Mouse (Mus musculus) adrenal gland, postnatal 36 days (tissue): ENCODE measurements around the gene Fkbp15. TPM values are rescaled to one million over a fixed set of nuclear protein-coding genes. Genes with fewer than 3 reads are reported as not detected.

Experiments
- DNase-seq, 2 experiments: peaks; one replicate each; pipeline ENCODE4 v3.0.0; 2021; ENCODE audit warnings: mixed read lengths in 1 of 2
- long read RNA-seq, 2 experiments: library from polyadenylated mRNA; stranded (forward); transcript quantifications; one replicate each; pipeline ENCODE4 v2.0.0; 2021; ENCODE audit warnings: borderline sequencing depth in 2 of 2
- total RNA-seq, 2 experiments: library from RNA; stranded (reverse); gene quantifications; 2 replicates each; pipeline ENCODE4 v1.2.3; 2021

The Fkbp15 gene
- total RNA-seq, result 10 to 100 TPM; 31.8 to 36.3 TPM
- long read RNA-seq, experiment 1, full-length matches to known transcripts, result 4 of 17 reads
- long read RNA-seq, experiment 1, partial matches to known transcripts, result 11 of 17 reads
- long read RNA-seq, experiment 1, other reads (novel, unspliced or antisense), result 2 of 17 reads
- long read RNA-seq, experiment 2, full-length matches to known transcripts, result 1 of 3 reads
- long read RNA-seq, experiment 2, partial matches to known transcripts, result 2 of 3 reads
- long read RNA-seq, experiment 2, other reads (novel, unspliced or antisense), result 0 of 3 reads

DNA sequence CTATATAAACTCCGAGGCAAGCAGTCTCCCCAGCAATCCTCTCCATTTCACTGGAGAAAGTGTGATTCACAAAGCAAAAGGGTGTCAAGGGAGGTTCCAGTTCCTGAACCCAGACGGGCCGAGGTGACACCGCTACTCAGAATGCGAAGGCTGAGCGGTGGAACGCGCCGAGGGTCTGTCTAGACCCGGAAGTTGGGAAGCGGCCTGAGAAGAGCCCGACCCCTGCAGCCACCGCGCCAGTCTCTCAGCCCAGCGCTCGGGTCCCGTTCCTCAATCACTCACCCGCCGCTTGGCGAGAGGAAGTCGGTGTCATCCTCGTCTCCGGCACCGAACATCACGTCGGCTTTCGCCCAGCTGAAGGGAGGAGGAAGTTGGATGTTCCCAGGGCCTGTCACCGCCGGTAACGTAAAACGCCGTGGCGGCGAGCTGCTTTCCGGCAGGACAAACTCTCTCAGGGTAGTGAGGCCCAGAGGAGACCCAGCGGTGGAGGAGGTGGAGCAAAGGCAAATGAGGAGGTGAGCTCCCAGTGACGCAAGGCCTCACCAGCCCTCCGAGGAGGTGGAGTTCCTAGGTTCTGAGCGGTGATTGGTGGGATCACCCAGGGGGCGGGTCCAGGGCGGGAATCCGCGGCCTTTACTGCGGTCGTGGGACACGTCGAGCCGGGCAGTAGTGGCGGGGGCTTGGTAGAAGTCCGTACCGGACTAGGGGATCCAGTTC, at the start of gene Fkbp15, which contains the start of gene Slc31a1:
Fkbp15 (minus strand) TSS at position 461 of the 717 bp plus-strand sequence.
Slc31a1 (plus strand) TSS at position 640 of the 717 bp plus-strand sequence.
- DNase-seq, result peak; percentile 96

DNA sequence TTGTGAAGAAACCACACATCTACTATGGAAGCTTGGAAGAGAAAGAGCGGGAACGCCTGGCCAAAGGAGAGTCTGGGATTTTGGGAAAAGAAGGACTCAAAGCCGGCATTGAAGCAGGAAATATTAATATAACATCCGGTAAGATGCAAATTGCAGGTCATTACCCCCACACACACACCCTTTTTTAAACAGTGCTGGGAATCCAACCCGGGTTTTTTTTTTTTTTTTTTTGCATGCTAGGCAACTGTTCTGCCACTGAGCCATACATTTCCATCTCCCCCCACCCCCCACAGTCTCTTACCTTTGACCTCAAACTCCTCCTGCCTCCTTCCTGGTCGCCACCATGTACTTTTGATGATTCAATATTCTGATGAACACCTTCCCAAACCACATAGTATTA, 49.3 kb upstream of the Fkbp15 start:
- DNase-seq, result no peak

DNA sequence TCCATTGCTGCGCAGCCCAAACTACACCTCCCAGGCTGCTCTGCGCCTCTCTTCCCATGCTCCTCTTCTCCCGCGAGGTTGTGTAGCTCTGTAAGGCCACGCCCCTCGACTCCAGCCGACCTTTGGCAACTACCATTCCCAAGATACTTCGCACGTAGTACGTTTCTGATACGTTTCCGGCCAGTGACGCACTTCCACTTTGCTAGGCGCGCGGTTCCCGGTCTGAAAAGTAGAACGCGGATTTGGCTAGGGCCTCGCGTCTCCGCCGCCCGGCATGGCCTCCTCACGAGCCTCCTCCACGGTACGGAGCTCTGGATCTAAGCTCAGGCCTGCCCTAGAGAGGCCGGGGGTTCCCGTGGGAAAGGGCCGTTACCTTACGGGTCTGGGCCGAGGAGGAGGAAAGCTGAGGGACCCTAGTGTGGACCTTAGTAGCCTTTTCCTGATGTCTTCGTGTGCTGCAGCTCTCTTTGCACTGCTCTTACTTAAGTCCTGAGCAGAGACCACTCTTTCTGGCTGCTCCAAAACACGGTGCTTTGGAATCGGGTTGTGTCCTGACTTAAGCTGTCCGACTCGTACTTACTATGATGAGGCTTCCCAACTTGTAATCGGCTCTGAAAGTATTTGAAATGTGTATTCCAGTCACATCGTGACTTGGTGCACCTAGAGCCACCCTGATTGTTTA, 48.4 kb upstream of the Fkbp15 start, which contains the start of the genes Cdc26 and Prpf4:
Cdc26 (minus strand) TSS at position 42 of the 682 bp plus-strand sequence.
Prpf4 (plus strand) TSS at position 197 of the 682 bp plus-strand sequence.
- DNase-seq, result peak; percentile 96 to 97

DNA sequence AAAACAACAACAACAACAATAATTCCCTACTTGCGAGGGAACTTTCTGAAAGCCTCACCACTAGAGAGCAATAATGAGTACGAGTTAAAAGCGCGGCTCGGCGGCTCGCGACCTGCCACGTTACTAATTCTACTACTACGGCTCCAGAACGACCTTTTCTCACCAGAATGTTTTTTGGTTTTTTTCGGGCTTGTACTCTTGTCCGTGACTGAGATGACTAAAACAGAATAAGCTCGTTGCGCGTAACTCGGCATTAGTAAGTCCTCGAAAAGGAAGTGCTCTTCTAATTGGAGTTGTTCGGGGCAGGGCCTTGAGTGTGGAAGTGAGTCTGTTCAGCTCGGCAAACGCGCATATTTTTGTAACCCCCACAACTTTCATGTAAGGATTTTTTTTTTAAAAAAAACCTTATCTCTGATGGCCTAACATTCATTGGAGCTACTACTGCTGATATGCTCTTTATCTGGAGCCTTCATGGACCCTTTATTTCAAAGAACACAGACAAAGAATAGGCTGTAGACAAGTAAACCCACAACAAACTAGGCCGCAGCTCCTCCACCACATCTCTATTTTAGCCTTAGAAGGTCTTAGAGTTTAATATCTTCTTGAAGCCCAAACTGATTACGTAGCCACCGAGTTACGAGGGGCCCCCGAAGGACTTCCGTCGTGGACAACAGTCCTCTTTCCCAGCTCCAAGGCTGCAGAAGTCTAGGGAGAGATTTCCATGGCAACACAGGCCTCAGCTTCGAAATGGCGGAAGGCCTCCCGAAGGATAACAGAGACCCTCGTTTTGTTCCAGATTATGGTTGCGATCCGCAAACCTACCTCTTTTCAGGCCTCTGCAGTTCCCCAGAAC, 47.6 kb upstream of the Fkbp15 start:
- peak; percentile 54 to 70 for DNase-seq

DNA sequence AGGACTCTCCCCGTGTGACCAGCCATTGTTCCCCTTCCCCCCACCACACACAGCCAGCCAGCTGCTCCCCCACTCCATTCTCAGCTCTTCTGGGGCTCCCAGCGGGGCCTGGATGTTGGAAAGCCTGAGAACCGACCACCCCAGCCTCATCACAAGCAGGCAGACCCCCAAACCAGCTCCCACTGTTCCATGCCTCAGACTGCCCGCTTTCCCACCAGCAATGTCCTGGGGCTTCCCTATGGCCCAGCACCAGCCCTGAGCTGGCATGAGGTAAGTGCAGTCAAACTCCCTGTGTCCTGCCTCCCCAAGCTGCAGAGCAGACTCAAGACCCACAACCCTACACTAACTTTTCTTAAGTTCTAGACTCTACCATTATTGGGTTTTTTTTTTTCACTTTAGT, 45.8 kb upstream of the Fkbp15 start:
- DNase-seq, result no peak

DNA sequence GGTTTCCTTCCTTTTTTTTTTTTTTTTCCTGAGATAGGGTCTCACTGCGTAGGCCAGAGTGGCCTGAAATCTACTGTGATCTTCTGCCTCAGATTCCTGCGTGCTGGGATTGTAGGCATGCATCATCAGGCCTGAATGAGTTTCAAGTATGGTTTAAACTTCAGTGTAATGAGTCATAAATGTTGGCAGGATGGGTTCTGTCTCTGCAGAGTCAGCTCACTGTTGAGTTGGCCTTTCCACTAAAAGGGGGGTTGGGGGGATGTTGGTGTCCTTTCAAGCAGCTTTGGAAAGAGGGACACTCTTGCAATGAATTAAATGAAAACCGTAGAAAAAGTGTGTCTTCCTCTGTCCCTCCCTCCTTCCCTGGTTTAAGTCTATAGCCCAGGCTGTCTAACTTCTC, 38.6 kb upstream of the Fkbp15 start:
- DNase-seq, result peak; percentile 44 to 63

DNA sequence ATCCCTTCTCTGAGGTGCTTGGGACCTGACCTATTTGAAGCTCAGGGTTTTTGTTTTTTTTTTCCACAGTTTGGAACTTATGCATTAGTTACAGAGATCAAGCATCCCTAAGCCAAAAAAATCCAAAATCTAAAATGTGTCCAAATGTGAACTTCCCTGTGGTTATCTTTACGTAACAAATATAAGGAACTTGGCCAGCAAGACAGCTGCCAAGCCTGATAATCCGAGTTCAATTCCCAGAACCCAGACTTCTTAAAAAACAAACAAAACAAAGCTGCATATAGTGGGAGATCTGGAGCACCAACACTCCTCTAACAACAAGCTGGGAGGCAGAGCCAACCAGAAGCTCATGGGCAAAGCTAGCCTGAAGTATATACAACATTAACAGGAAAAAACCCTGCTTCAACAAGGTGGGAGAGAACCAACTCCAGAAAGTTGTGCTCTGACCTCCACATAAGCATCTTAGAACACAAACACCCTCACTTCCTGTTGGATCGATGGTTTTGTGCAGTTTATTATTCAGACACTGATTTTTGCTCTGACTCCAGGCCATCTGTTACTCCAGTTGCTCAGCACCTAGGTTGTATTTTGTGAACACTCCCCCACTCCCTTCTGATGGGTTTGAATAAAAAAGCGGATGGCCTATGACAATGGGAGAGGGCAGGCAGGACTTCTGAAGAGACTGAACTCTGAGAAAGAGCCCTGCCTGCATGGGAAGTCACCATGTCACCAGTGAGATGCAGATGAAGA, 37.4 kb upstream of the Fkbp15 start:
- no peak for DNase-seq

DNA sequence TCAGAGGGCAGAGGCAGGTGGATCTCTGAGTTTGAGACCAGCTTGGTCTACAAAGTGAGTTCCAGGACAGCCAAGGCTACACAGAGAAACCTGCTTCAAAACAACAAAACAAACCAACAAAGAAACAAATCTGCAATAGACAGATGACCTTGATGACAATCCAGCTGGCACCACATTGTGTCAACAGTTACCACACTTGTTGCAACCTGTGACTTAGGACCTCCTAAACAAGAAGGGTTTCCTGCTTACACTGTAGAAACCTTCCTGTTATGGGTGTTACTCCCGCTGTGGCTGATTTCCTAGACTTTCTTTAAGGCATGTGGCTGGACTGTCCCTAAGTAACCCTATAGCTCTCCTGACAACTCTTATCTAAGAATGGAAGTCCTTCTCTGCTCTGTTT, 35.5 kb upstream of the Fkbp15 start:
- DNase-seq, result peak; percentile 33 to 52

DNA sequence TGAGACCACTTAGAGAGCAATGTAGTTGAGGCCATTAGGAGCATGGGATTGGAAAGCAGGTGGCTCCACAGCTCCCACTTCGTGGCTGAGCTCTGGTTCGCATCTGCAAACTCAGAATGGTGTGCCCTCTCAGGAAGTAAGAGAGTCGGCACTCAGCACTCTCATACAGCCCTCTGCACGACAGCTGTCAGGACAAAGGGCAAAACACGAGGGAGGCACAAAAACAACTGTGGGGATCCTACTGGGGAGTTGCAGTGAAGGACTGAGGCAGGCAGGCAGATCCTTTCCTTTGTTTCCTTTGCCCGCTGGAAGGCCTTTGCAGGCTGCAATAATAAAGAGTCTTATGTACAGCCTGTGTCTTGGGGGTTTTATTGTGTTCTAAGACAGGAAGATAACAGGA, 33.1 kb upstream of the Fkbp15 start:
- no peak for DNase-seq

DNA sequence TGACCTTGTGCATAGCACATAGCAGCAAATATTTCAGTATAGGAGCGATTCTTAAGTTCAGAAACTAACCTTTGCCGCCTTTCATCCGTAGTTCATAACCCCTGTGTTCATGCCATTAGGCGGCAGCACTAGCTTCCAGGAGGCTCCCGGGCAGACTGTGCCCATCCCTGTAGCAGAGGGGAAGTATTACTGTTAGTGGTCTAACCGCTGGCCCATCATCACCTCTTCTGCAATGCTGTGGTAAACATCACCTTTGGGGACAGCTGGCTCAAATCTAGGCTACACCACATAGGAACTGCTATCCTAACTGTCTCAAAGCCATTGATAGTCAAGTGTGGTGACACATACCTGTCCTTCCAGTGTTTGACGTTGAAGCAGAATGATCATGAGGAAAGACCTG, 31.5 kb upstream of the Fkbp15 start:
- DNase-seq, result no peak

DNA sequence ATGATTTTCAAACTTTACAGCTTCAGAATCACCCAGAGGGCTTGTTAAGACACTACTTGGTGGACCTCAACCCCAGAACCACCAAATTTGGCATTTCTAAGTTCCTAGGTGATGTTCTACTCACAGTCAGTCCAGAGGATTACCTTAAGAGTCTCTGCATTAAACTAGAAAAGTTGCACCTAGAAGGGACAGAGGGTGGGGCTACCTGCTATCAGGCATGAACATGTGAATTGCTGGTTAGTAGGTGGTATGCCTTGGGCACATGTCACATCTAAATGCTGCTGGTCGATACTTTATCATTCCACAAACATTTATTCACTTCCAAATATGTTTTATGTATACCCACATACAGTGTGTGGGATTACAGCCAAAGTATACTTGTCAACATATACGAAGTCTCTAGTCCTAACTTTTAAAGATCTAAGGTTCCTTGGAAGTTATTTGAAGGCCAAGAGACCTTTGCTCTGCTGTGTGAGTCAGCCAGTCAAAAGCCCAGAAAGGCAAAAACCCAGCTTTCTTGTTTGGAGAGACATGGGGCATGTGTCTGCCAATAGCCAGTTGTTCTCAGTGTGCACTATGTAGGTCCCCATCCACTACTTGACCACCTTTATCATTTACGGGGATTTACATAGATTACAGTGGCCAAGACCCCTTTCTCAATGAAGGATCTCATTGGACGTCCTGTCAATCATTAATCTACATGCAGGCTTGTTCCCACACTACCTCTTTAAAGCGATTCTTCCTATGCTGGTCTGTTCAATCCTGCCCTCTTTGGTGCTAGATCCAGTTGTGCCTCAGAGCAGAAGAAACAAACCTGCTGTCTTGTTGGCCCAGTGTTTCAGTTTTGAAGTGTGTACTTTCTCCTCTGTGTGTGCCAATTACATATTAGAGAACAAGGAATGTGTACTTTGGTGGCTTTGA, 29.5 kb upstream of the Fkbp15 start:
- DNase-seq, result no peak

DNA sequence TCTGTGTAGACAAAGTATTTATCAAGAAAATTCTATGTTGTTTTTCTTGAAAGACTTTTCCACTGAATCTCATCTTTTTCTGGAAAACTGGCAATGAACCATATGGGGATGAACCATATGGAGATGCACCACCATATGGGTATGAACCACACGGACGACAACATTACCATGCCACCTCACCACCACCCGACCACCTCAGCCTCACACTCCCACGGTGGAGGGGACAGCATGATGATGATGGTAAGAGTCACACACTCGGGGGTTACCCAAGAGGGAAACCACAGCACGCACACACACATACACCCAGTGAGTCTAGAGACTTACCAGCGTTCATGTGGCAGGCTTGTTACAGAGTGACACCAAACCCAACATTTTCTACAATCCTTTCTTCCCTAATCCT, 25.1 kb upstream of the Fkbp15 start:
- DNase-seq, result no peak

DNA sequence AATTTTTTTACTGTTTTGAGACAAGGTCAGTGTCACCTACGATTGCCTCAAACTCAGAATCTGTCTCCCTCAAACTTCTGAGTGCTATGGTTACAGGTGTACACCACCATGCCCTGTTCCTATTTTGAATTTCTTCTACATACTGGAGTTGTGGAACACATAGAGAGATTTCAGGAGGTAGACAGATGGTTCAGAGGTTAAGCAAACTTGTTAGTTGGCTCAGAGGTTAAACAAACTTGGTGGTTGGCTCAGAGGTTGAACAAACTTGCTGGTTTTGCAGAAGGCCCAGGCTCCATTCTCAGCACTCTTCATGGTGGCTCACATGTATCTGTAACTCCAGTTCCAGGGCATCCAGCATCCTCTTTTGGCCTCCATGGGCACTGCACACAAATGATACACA, 23.8 kb upstream of the Fkbp15 start:
- no peak for DNase-seq

DNA sequence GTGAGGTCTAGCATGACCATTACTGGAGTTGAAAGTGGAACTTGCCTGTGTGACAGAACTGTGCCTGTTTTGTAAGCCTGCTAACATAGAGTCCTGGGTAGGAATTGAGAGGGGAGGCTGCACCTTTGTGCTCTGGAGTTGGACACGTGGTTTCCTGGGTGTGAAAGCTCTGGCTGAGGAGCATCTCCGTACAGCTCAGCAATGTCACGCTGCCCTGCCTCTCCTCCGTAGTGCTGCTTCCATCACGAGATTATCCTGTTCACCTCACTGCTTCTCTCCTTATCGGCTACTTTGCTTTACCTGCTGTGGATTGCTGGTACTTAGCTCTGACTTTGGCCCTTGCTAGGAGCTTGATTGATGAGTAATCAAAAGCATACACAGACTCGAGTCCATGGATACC, 23.4 kb upstream of the Fkbp15 start:
- no peak for DNase-seq

DNA sequence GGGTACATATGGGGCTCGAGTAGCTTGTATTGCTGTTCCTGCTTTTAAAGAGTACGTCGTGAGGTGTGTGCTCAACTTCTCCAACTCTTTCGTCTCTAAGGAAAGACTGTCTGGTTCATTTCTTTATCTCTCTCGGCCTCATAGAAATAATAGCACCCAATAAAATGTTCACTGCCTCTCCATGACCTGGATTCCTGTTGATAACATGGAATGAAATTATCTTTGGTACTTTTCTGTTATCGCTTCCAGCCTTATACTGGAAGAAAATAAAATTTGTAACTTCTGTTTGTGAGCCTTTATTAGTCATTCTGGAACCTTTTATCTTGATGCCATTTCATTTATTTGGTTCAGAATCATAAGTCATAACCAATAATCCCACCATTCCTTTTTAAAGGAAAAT, 22.9 kb upstream of the Fkbp15 start:
- no peak for DNase-seq

DNA sequence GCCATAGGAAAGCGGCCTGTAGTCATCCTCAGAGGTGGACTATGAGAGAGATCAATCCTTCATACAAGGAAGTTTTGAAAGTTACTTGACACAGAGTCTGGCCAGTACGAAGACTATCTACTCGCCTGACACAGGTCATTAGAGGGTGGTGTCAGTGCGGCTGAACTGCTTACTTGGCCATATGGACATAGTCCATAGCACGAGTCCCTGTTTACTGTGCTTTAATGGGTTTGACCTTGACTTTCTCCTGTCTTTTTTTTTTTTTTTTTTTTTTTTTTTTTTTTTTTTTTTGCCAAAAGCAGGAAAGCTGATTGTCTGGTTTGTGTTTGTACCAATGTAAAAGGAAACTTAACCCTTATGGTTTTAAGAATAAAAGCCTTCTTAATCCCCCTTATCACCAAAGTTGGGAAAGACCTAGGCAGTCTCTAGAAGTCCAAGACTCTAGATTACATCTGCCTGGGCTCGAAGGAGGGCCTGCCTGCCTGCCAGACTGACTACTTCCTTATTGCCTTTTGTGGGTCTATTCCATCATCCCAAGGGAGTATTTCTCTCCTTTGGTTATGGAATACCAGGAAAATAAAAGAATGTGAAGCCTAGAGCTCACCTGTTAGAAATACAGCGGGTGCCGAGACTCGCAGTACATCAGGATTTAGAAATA, 19.5 kb upstream of the Fkbp15 start:
- DNase-seq, result no peak

DNA sequence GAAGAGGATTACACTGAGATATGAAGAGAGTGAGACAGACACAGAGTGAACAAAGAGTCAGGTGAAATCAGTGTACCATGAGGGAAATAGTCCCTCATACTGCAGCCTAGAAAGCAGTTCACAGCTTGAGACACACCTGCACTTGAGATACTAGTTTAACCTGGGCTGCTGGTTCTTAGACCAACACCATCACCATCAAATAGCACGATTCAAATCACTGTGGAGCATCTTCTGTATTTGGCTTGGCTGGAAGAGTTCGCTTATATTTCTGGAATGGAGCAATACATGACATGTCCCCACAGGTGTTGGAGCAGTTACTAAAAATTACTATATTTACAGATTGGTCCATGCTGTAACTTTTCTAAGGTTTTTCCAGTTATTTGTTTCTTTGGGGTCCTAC, 15.8 kb upstream of the Fkbp15 start:
- DNase-seq, result no peak

DNA sequence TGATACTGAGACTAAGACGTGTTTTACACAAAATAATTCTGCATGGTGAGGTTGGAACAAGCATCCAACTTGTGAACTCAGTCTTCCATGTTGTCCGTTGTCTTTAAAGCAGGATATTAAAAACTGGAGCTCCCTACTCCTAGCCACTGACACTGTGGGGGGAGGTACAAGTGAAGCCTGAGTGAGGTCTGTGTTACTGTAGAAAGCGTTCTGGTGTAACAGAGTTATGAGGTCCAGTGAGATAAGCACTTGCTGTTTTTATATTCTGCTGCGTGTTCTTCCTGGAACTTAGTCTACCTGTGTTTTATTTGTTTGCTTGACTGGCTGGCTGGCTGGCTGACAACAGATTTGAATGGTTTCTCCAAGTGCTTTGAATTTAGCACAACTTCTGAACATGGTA, 14.0 kb upstream of the Fkbp15 start:
- no peak for DNase-seq

DNA sequence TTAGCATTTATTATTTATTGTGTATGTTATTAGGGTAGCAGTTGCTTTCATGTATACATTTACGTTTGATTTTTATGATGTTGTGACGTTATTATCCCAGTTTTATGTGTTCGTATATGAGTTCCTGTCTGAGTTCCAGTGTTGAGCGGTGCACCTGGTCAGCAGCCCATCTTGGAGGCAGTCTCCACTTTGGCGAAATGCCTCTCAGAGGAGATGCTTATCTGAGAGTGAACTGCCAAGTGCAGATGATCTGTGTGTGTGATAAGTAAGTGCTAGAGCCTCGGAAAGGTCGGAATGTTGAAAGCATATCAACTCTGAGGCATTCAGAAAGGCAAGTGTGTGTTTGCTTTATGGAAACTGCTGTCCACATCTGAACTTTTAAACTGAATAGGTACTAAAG, 13.3 kb upstream of the Fkbp15 start:
- no peak for DNase-seq
